Mouse (Mus musculus): ENCODE measurements around the gene Manf.

DNA sequence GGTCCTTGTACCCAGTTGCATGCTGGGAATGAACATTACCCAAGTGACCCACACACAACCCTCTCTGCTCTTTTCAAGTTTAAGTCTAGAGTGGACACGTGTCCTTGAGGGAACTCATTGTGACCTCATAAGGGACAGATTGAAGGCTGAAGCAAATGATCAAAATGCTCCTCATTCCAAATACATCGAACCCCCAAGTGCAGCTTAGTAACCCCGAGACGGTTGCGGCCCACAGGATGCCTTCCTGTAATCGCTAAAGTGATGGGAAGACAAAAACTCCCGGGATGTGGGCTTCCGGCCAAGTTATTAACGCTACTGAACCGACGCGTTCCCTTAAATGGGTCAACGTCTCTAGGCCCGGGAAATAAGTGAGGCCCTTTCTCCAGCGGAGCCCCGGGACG, 438 bp downstream of the Manf start:
- TF ChIP-seq POLR2A (IDR thresholded peaks at IDR 0.05; ENCODE audit: control insufficient read depth, low read depth, low read length) (no peak), CTCF (IDR thresholded peaks at IDR 0.05; ENCODE audit: control insufficient read depth, insufficient read depth, insufficient replicate concordance, low read depth, low read length) (no peak)
